Mouse (Mus musculus): ENCODE data around the gene Usmg5. TPM values are rescaled to one million over a fixed set of nuclear protein-coding genes. Genes with fewer than 3 reads are reported as not detected.
"Not testable (repeated sequence)": the region's sequence is repeated elsewhere in the genome, so short reads cannot be mapped to it uniquely, and the experiment has no call there.

The Usmg5 gene
- polyA plus RNA-seq (2015; fragmentation: Nextera tagmentation; extraction: Ambion mirVana) = 521 and 705 TPM in 2 replicates

- H3K36me3 ChIP-seq (replicated peaks) = peaks cover 37% of the 10 kb centered on the region
- peak; percentile 96 for ATAC-seq (ENCODE audit: insufficient read depth)
These were observed at the start of gene Usmg5, which contains the start of gene Pdcd11 for GRCm38 (mm10) chr19:47090550-47091156. Usmg5 (minus strand) TSS chr19:47090647. Pdcd11 (plus strand) TSS chr19:47090768.

GRCm38 (mm10) chr19:47139611-47140010, 49.2 kb upstream of the Usmg5 start:
- H3K36me3 ChIP-seq (replicated peaks); H3K9ac ChIP-seq; H3K9me3 ChIP-seq (replicated peaks); H3K4me2 ChIP-seq; ATAC-seq (ENCODE audit: insufficient read depth); H3K27ac ChIP-seq (replicated peaks); H3K4me3 ChIP-seq (replicated peaks): not testable (repeated sequence)
- Histone ChIP-seq H3K27me3 (peaks cover 28% of the 10 kb centered on the region), H3K4me1 (replicated peaks) (peaks cover 17% of the 10 kb centered on the region)
- 49% methylated on average over 7 of the region's 7 CpGs for WGBS (ENCODE audit: insufficient replicate concordance)

More at GRCm38 (mm10) chr19:47090550-47091156, at the start of gene Usmg5, which contains the start of gene Pdcd11:
- H3K27ac ChIP-seq (replicated peaks) = peak within 1 kb of the TSS; percentile 79
- no peaks in the 10 kb centered on the region for H3K9me3 ChIP-seq (replicated peaks)
- peak within 1 kb of the TSS; percentile 90 for H3K4me2 ChIP-seq
- under 1% methylated on average over 56 of the region's 56 CpGs for WGBS (ENCODE audit: insufficient replicate concordance)
- peak within 1 kb of the TSS; percentile 97 for H3K9ac ChIP-seq
- peak within 1 kb of the TSS; percentile 91 for H3K4me3 ChIP-seq (replicated peaks)
- H3K4me1 ChIP-seq (replicated peaks) = peaks cover 34% of the 10 kb centered on the region
- no peaks in the 10 kb centered on the region for H3K27me3 ChIP-seq

GRCm38 (mm10) chr19:47137771-47138421, 47.4 kb upstream of the Usmg5 start, which contains the start of gene Calhm2:
Calhm2 (minus strand) TSS chr19:47138294.
- H3K9ac ChIP-seq = no peak within 1 kb of the TSS
- peaks cover 23% of the 10 kb centered on the region for H3K4me1 ChIP-seq (replicated peaks)
- peaks cover 21% of the 10 kb centered on the region for H3K27me3 ChIP-seq
- H3K27ac ChIP-seq (replicated peaks) = peak within 1 kb of the TSS; percentile 48; the same call in 1 of the 2 replicates
- peak within 1 kb of the TSS; percentile 40 for H3K4me3 ChIP-seq (replicated peaks)
- WGBS (ENCODE audit: insufficient replicate concordance) = 2% methylated on average over 28 of the region's 28 CpGs
- ATAC-seq (ENCODE audit: insufficient read depth) = peak; percentile 51
- H3K36me3 ChIP-seq (replicated peaks) = no peaks in the 10 kb centered on the region
- peak within 1 kb of the TSS; percentile 59 for H3K4me2 ChIP-seq
- no peaks in the 10 kb centered on the region for H3K9me3 ChIP-seq (replicated peaks)

GRCm38 (mm10) chr19:47137051-47137581, 46.7 kb upstream of the Usmg5 start:
- peaks cover 23% of the 10 kb centered on the region for H3K4me1 ChIP-seq (replicated peaks)
- peak overlapping the region; percentile 48; the same call in 1 of the 2 replicates for H3K27ac ChIP-seq (replicated peaks)
- H3K36me3 ChIP-seq (replicated peaks) = peaks cover 6% of the 10 kb centered on the region; the same call in 1 of the 2 replicates

GRCm38 (mm10) chr19:47136170-47136569, 45.7 kb upstream of the Usmg5 start:
- Histone ChIP-seq H3K9ac (no peak overlapping the region), H3K36me3 (replicated peaks) (peaks cover 15% of the 10 kb centered on the region), H3K27ac (replicated peaks) (no peak overlapping the region), H3K4me2 (no peak overlapping the region), H3K27me3 (peaks cover 21% of the 10 kb centered on the region), H3K4me1 (replicated peaks) (peaks cover 23% of the 10 kb centered on the region), H3K4me3 (replicated peaks) (no peak overlapping the region), H3K9me3 (replicated peaks) (no peaks in the 10 kb centered on the region)
- no peak for ATAC-seq (ENCODE audit: insufficient read depth)
- WGBS (ENCODE audit: insufficient replicate concordance) = 59% methylated on average over 5 of the region's 5 CpGs

More at GRCm38 (mm10) chr19:47137051-47137581, 46.7 kb upstream of the Usmg5 start:
- Histone ChIP-seq H3K27me3 (peaks cover 21% of the 10 kb centered on the region), H3K9ac (no peak overlapping the region), H3K9me3 (replicated peaks) (no peaks in the 10 kb centered on the region), H3K4me3 (replicated peaks) (peak overlapping the region; percentile 40), H3K4me2 (peak overlapping the region; percentile 59)
- 12% methylated on average over 6 of the region's 6 CpGs for WGBS (ENCODE audit: insufficient replicate concordance)
- peak; percentile 35 for ATAC-seq (ENCODE audit: insufficient read depth)

GRCm38 (mm10) chr19:47135568-47135967, 45.1 kb upstream of the Usmg5 start:
- Histone ChIP-seq H3K27ac (replicated peaks) (no peak overlapping the region), H3K4me1 (replicated peaks) (peaks cover 23% of the 10 kb centered on the region), H3K4me2 (no peak overlapping the region), H3K27me3 (peaks cover 21% of the 10 kb centered on the region), H3K4me3 (replicated peaks) (no peak overlapping the region), H3K9ac (no peak overlapping the region), H3K9me3 (replicated peaks) (no peaks in the 10 kb centered on the region), H3K36me3 (replicated peaks) (peaks cover 21% of the 10 kb centered on the region)
- ATAC-seq (ENCODE audit: insufficient read depth) = no peak
- WGBS (ENCODE audit: insufficient replicate concordance) = 75% methylated on average over 17 of the region's 17 CpGs

- peaks cover 45% of the 10 kb centered on the region for H3K36me3 ChIP-seq (replicated peaks)
These were observed 42.7 kb upstream of the Usmg5 start for GRCm38 (mm10) chr19:47133161-47133560.

GRCm38 (mm10) chr19:47130551-47131125, 40.2 kb upstream of the Usmg5 start:
- Histone ChIP-seq H3K9ac (no peak overlapping the region), H3K27ac (replicated peaks) (no peak overlapping the region), H3K4me2 (no peak overlapping the region), H3K4me3 (replicated peaks) (no peak overlapping the region), H3K27me3 (no peaks in the 10 kb centered on the region), H3K4me1 (replicated peaks) (peaks cover 6% of the 10 kb centered on the region; the same call in 1 of the 2 replicates), H3K9me3 (replicated peaks) (no peaks in the 10 kb centered on the region), H3K36me3 (replicated peaks) (peaks cover 70% of the 10 kb centered on the region)
- ATAC-seq (ENCODE audit: insufficient read depth) = no peak
- 85% methylated on average over 15 of the region's 15 CpGs for WGBS (ENCODE audit: insufficient replicate concordance)

More at GRCm38 (mm10) chr19:47133161-47133560, 42.7 kb upstream of the Usmg5 start:
- Histone ChIP-seq H3K9me3 (replicated peaks) (no peaks in the 10 kb centered on the region), H3K4me1 (replicated peaks) (peaks cover 20% of the 10 kb centered on the region), H3K27ac (replicated peaks) (no peak overlapping the region), H3K9ac (no peak overlapping the region), H3K4me3 (replicated peaks) (no peak overlapping the region), H3K4me2 (no peak overlapping the region), H3K27me3 (peaks cover 9% of the 10 kb centered on the region)
- 21% methylated on average over 7 of the region's 7 CpGs for WGBS (ENCODE audit: insufficient replicate concordance)
- peak; percentile 40 for ATAC-seq (ENCODE audit: insufficient read depth)

- no peak for ATAC-seq (ENCODE audit: insufficient read depth)
- H3K27me3 ChIP-seq = no peaks in the 10 kb centered on the region
These were observed 38.4 kb upstream of the Usmg5 start for GRCm38 (mm10) chr19:47128835-47129234.

GRCm38 (mm10) chr19:47128164-47128563, 37.7 kb upstream of the Usmg5 start:
- no peak overlapping the region for H3K4me2 ChIP-seq
- peaks cover 87% of the 10 kb centered on the region for H3K36me3 ChIP-seq (replicated peaks)
- H3K27ac ChIP-seq (replicated peaks) = no peak overlapping the region
- WGBS (ENCODE audit: insufficient replicate concordance) = 87% methylated on average over 10 of the region's 10 CpGs
- no peak for ATAC-seq (ENCODE audit: insufficient read depth)
- H3K4me1 ChIP-seq (replicated peaks) = no peaks in the 10 kb centered on the region; the same call in 1 of the 2 replicates
- H3K9me3 ChIP-seq (replicated peaks) = no peaks in the 10 kb centered on the region
- H3K4me3 ChIP-seq (replicated peaks) = no peak overlapping the region
- H3K27me3 ChIP-seq = no peaks in the 10 kb centered on the region
- H3K9ac ChIP-seq = no peak overlapping the region

More at GRCm38 (mm10) chr19:47128835-47129234, 38.4 kb upstream of the Usmg5 start:
- 82% methylated on average over 11 of the region's 11 CpGs for WGBS (ENCODE audit: insufficient replicate concordance)
- Histone ChIP-seq H3K9ac (no peak overlapping the region), H3K4me2 (no peak overlapping the region), H3K9me3 (replicated peaks) (no peaks in the 10 kb centered on the region), H3K4me3 (replicated peaks) (no peak overlapping the region), H3K36me3 (replicated peaks) (peaks cover 87% of the 10 kb centered on the region), H3K27ac (replicated peaks) (no peak overlapping the region), H3K4me1 (replicated peaks) (peaks cover 6% of the 10 kb centered on the region; the same call in 1 of the 2 replicates)

- Histone ChIP-seq H3K27me3 (no peaks in the 10 kb centered on the region), H3K9me3 (replicated peaks) (no peaks in the 10 kb centered on the region), H3K4me1 (replicated peaks) (no peaks in the 10 kb centered on the region), H3K36me3 (replicated peaks) (peaks cover 74% of the 10 kb centered on the region), H3K4me2 (no peak overlapping the region), H3K27ac (replicated peaks) (no peak overlapping the region), H3K4me3 (replicated peaks) (no peak overlapping the region), H3K9ac (no peak overlapping the region)
- WGBS (ENCODE audit: insufficient replicate concordance) = 19% methylated on average over 2 of the region's 2 CpGs
- no peak for ATAC-seq (ENCODE audit: insufficient read depth)
These were observed 32.4 kb upstream of the Usmg5 start for GRCm38 (mm10) chr19:47122802-47123201.
